Mouse (Mus musculus) hindbrain, embryonic 10.5 days (tissue): ENCODE results near the gene Dnali1. TPM values are rescaled to one million over a fixed set of nuclear protein-coding genes. Genes with fewer than 3 reads are reported as not detected.

Experiments used
- DNase-seq: peaks from one replicate; pipeline ENCODE4 v3.0.0-alpha.2; 2017; ENCODE audit warnings: low spot score
- H3K27ac ChIP-seq: fragments of 300-500 bp; sonication (generic); 2 replicates; pipeline ENCODE4 v1.5.1; 2016; ENCODE audit warnings: mild to moderate bottlenecking, moderate library complexity
- H3K27me3 ChIP-seq: fragments of 300-500 bp; sonication (generic); 2 replicates; pipeline ENCODE4 v1.6.1; 2016; ENCODE audit warnings: mild to moderate bottlenecking; ENCODE audit not compliant: poor library complexity, insufficient read depth, severe bottlenecking
- H3K36me3 ChIP-seq: fragments of 300-500 bp; sonication (generic); 2 replicates; pipeline ENCODE4 v1.6.1; 2016; ENCODE audit warnings: mild to moderate bottlenecking, moderate library complexity
- H3K4me1 ChIP-seq: fragments of 300-500 bp; sonication (generic); replicated peaks from 2 replicates; pipeline ENCODE4 v1.6.1; 2016; ENCODE audit warnings: mild to moderate bottlenecking
- H3K4me3 ChIP-seq: fragments of 300-500 bp; sonication (generic); 2 replicates; pipeline ENCODE4 v1.5.1; 2016; ENCODE audit warnings: mild to moderate bottlenecking, moderate library complexity
- H3K9me3 ChIP-seq: fragments of 300-500 bp; sonication (generic); 2 replicates; pipeline ENCODE4 v1.6.1; 2016; ENCODE audit warnings: mild to moderate bottlenecking, moderate library complexity
- WGBS: fragments of 180-500 bp; shearing (Covaris S2); methylation state at CpG from one replicate; pipeline ENCODE4 v1.1.7; 2016; 5-methylcytosine and 5-hydroxymethylcytosine counted together
- polyA plus RNA-seq: library from polyadenylated mRNA; unstranded; fragments of >200 nt; fragmentation: Nextera tagmentation; extraction: Ambion mirVana; gene quantifications from 2 replicates; pipeline ENCODE4 v1.2.1, GENCODE M21; 2016

Gene Dnali1
- polyA plus RNA-seq, 1 experiment from 2014 or later, result 0.92 TPM

GRCm38 (mm10) chr4:125017431-125017830 is 48.1 kb downstream of the Dnali1 start:
- H3K4me1 ChIP-seq, result no peaks in the 10 kb centered on the region
- WGBS, result 87% methylated on average over 11 of the region's 11 CpGs
- no peak for DNase-seq
- no peak overlapping the region for H3K27ac ChIP-seq
- no peak overlapping the region for H3K4me3 ChIP-seq
- H3K9me3 ChIP-seq, result no peaks in the 10 kb centered on the region
- no peaks in the 10 kb centered on the region for H3K36me3 ChIP-seq
- 0 out of 2 replicates have a peak, but pooled peaks cover 6% of the 10 kb centered on the region for H3K27me3 ChIP-seq

- Histone ChIP-seq H3K9me3 (no peaks in the 10 kb centered on the region), H3K36me3 (no peaks in the 10 kb centered on the region), H3K27ac (no peak within 1 kb of the TSS), H3K4me1 (no peaks in the 10 kb centered on the region), H3K27me3 (0 out of 2 replicates have a peak, but pooled peaks cover 7% of the 10 kb centered on the region), H3K4me3 (no peak within 1 kb of the TSS)
- no peak for DNase-seq
- WGBS, result 89% methylated on average over 10 of the region's 10 CpGs
Observed at GRCm38 (mm10) chr4:125015806-125016635, 49.5 kb downstream of the Dnali1 start, which contains the start of gene Gnl2. Gnl2 (plus strand) TSS chr4:125016585.

DNA sequence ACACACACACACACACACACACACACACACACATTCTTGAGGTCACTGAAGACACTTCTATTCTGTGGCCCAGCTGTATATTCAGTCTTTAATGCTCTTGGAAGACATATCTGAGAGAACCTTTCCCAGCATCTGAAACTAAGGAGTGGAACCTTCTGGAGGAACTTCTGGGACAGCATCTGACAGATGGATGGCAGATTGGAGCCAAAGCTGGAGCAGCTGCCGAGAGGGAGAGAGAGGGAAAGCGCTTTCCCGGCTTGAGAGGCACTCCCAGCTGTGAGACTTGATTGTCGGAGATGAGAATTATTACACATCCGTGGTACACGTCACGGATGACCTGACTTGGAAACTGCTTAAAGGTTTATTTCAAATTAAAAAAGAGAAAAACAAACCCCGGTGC is 56.8 kb downstream of the Dnali1 start:
- peaks cover 54% of the 10 kb centered on the region for H3K27me3 ChIP-seq
- H3K36me3 ChIP-seq, result no peaks in the 10 kb centered on the region
- WGBS, result 74% methylated on average over 8 of the region's 8 CpGs

GRCm38 (mm10) chr4:125008220-125008619 is 57.3 kb downstream of the Dnali1 start:
- no peak overlapping the region for H3K4me3 ChIP-seq
- H3K27ac ChIP-seq, result no peak overlapping the region
- H3K9me3 ChIP-seq, result no peaks in the 10 kb centered on the region
- 77% methylated on average over 6 of the region's 6 CpGs for WGBS
- no peak for DNase-seq
- H3K4me1 ChIP-seq, result peaks cover 14% of the 10 kb centered on the region
- no peaks in the 10 kb centered on the region for H3K36me3 ChIP-seq
- peaks cover 54% of the 10 kb centered on the region for H3K27me3 ChIP-seq

More for the DNA sequence above, 56.8 kb downstream of the Dnali1 start:
- no peak for DNase-seq
- no peak overlapping the region for H3K4me3 ChIP-seq
- H3K27ac ChIP-seq, result no peak overlapping the region
- H3K9me3 ChIP-seq, result no peaks in the 10 kb centered on the region
- peaks cover 14% of the 10 kb centered on the region for H3K4me1 ChIP-seq

- Histone ChIP-seq H3K36me3 (no peaks in the 10 kb centered on the region), H3K27ac (no peak overlapping the region), H3K27me3 (peaks cover 49% of the 10 kb centered on the region), H3K4me3 (no peak overlapping the region), H3K9me3 (no peaks in the 10 kb centered on the region), H3K4me1 (peaks cover 14% of the 10 kb centered on the region)
- 60% methylated on average over 15 of the region's 15 CpGs for WGBS
- no peak for DNase-seq
Observed at GRCm38 (mm10) chr4:125007460-125007859, 58.0 kb downstream of the Dnali1 start.

Other genes starting within 250 kb of the Dnali1 start
- 38.3 and 48.2 TPM in 2 replicates for gene Yrdc, start 215.0 kb downstream of the Dnali1 start, polyA plus RNA-seq
- 47.9 and 61.7 TPM in 2 replicates for gene 1110065P20Rik, start 214.5 kb downstream of the Dnali1 start, polyA plus RNA-seq
- 3.7 and 8.8 TPM in 2 replicates for gene Maneal, start 203.5 kb downstream of the Dnali1 start, polyA plus RNA-seq
- 3.8 and 7.6 TPM in 2 replicates for gene Epha10, start 184.8 kb downstream of the Dnali1 start, polyA plus RNA-seq
- gene 9930104L06Rik, start 128.7 kb downstream of the Dnali1 start, polyA plus RNA-seq, result 13.3 and 18.0 TPM in 2 replicates
- gene Cdca8, start 126.4 kb downstream of the Dnali1 start, polyA plus RNA-seq, result 224 and 253 TPM in 2 replicates
- gene Rspo1, start 79.3 kb downstream of the Dnali1 start, polyA plus RNA-seq, result 14.8 and 17.4 TPM in 2 replicates
- gene Gnl2, start 49.1 kb downstream of the Dnali1 start, polyA plus RNA-seq, result 76.8 and 86.1 TPM in 2 replicates
- gene Snip1, start 969 bp upstream of the Dnali1 start, polyA plus RNA-seq, result 29.2 and 30.7 TPM in 2 replicates
- gene Meaf6, start 19.4 kb upstream of the Dnali1 start, polyA plus RNA-seq, result 85.1 and 92.8 TPM in 2 replicates
- gene Zc3h12a, start 62.1 kb upstream of the Dnali1 start, polyA plus RNA-seq, result 0.20 and 0.65 TPM in 2 replicates